Mouse (Mus musculus) frontal cortex, adult 2 months (tissue): ENCODE data around the gene Afdn. TPM values are rescaled to one million over a fixed set of nuclear protein-coding genes. Genes with fewer than 3 reads are reported as not detected.
"Not testable (repeated sequence)": the region's sequence is repeated elsewhere in the genome, so short reads cannot be mapped to it uniquely, and the experiment has no call there.

Experiments
- DNase-seq, 2 experiments: peaks; one replicate each; pipeline ENCODE4 v3.0.0; 2022; ENCODE audit warnings: low spot score in 1 of 2; ENCODE audit errors: extremely low spot score in 1 of 2
- polyA plus RNA-seq: library from polyadenylated mRNA; depleted of rRNA; stranded (reverse); fragments of >200 nt; gene quantifications from 2 replicates; pipeline ENCODE4 v1.2.3, GENCODE M21; 2012; rRNA removed

Afdn gene
- polyA plus RNA-seq, 1 experiment, result 90.3 TPM

- DNase-seq, result no peak
Measured at GRCm38 (mm10) chr17:13937787-13938186, 177.4 kb downstream of the Afdn start.

- no peak for DNase-seq
Measured at GRCm38 (mm10) chr17:13938652-13939051, 178.3 kb downstream of the Afdn start.

DNA sequence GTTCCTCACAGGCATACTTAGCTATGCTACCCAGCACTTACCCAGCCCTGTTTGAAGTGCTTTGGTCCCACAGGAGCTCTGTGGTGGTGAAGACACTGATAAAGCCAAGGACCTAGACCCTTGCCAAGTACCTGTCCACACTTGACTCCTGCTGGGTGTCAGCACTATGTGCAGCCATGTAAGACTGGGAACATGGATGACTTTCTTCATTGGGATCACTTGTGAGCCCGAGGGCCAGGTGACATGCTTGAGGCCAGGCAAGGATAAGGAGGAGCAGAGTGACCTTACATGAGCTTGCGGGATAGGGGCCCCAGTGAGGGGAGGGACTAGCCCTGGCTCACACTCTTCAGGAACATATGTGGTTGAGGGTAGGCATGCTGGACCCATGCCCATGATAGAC, 178.9 kb downstream of the Afdn start:
- DNase-seq, result not testable (repeated sequence)

DNA sequence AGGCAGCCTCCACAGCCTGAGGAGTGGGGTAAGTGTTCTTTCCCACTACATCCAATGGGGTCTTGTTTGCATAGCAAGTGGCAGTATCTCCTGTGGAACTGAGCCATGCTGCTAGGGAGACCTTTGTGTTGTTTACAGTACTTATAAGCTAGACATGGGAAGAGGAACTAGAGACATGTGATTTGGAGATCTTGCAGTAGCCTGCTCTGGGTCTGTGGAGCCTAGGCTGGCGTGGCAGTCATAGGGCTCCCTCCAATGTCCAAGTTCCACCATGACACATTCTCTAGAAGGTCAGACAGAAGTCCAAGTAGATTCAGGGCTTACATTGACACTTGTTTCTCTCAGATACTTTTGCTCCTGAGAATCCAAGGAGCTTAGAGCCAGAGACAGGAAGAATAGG, 180.1 kb downstream of the Afdn start:
- no peak for DNase-seq

DNA sequence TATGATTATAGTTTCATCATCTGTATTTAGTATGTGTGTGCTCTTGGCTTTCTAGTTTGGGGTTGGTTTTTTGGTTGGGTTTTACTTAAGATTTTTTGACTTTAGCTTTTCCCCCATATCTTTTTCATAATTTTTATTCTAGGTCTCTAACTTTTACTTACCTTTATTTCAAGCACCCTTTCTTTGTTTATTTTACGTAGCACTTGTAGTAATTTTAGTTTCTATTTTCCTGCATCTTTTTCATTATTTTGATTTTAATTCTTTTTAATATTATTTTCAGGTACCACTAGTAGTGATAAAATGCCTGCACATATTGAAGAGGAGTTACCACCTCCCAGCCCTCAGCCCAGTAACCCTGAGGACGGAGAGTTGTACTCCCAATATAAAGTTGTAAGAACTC, 187.7 kb downstream of the Afdn start, which contains the start of gene Gm7168:
Gm7168 (plus strand) TSS at position 301 of the 400 bp plus-strand sequence.
- not testable (repeated sequence) for DNase-seq

GRCm38 (mm10) chr17:13951570-13951969, 191.2 kb downstream of the Afdn start:
- DNase-seq, result not testable (repeated sequence)

Other genes with a start within 250 kb of the Afdn start
- gene Tcte2, start 1.3 kb downstream of the Afdn start, polyA plus RNA-seq, result 12.6 and 14.0 TPM in 2 replicates
- 0.06 TPM in 1 of 2 replicates, not detected in the other for gene Gm7168, start 187.8 kb downstream of the Afdn start, polyA plus RNA-seq
- gene Gm7356, start 243.2 kb downstream of the Afdn start, polyA plus RNA-seq, result not detected in 2 replicates